Mouse (Mus musculus) 416B (cell line): ENCODE measurements around the gene Nle1.

Experiments
- DNase-seq: peaks from one replicate; pipeline ENCODE4 v3.0.0; 2011; ENCODE audit warnings: low read depth

Gene Nle1

GRCm38 (mm10) chr11:82869506-82870172, 38.6 kb downstream of the Nle1 start:
- DNase-seq = no peak

GRCm38 (mm10) chr11:82867956-82868355, 40.3 kb downstream of the Nle1 start:
- DNase-seq = no peak

- DNase-seq = no peak
Measured at GRCm38 (mm10) chr11:82866850-82867564, 41.2 kb downstream of the Nle1 start.

GRCm38 (mm10) chr11:82865957-82866356, 42.3 kb downstream of the Nle1 start:
- DNase-seq = no peak

GRCm38 (mm10) chr11:82863488-82863931, 44.7 kb downstream of the Nle1 start:
- no peak for DNase-seq

- DNase-seq = no peak
Measured at GRCm38 (mm10) chr11:82863059-82863458, 45.2 kb downstream of the Nle1 start.

- no peak for DNase-seq
Measured at GRCm38 (mm10) chr11:82862638-82863037, 45.6 kb downstream of the Nle1 start.

GRCm38 (mm10) chr11:82861558-82861957, 46.7 kb downstream of the Nle1 start:
- DNase-seq = no peak

GRCm38 (mm10) chr11:82860759-82861158, 47.5 kb downstream of the Nle1 start:
- no peak for DNase-seq

GRCm38 (mm10) chr11:82857307-82857848, 50.8 kb downstream of the Nle1 start:
- no peak for DNase-seq

- no peak for DNase-seq
Measured at GRCm38 (mm10) chr11:82856032-82856431, 52.2 kb downstream of the Nle1 start.

GRCm38 (mm10) chr11:82855327-82855973, 52.8 kb downstream of the Nle1 start:
- DNase-seq = no peak

- DNase-seq = no peak
Measured at GRCm38 (mm10) chr11:82854111-82854510, 54.1 kb downstream of the Nle1 start.

GRCm38 (mm10) chr11:82852958-82853357, 55.3 kb downstream of the Nle1 start:
- DNase-seq = no peak

GRCm38 (mm10) chr11:82852540-82852939, 55.7 kb downstream of the Nle1 start:
- no peak for DNase-seq

GRCm38 (mm10) chr11:82852115-82852514, 56.1 kb downstream of the Nle1 start:
- no peak for DNase-seq
